14 mouse cellular contexts compared by ENCODE assay signal in the genomic region with DNA sequence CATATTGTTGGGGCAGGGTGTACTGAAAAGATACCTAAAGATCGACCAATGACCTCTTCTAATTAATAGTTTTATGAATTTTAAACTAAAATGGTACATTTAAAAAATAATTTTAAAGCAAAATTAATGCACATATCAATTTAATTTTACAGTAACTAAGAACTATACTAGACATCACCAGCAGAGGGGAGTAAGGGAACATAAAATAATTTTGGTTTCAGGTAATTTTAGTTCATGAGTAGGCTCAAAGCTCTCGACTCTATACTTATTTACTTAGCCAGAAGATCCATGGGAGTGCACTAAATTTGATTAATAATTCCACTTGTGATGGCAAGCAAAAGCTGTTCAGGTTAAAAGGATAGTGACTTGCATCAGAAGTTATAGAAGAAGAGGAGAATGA. TPM values are rescaled to one million over a fixed set of nuclear protein-coding genes. Genes with fewer than 3 reads are reported as not detected.
A peak's percentile ranks its signal among the peaks of the same experiment; 100 is the strongest.
DNase-seq lines count a peak whose midpoint lies in the region; ATAC-seq and TF ChIP-seq lines count a peak whose summit lies in the region.
"Had no signal": no experiment of that assay in that cellular context is flagged by ENCODE, and none has a peak within 500 bp of the region (broad histone marks: within the 10 kb centered on the region; RNA-seq: fewer than 3 reads in every experiment).

No protein-coding gene starts in this region.

- no peak overlapping the region for H3K9ac ChIP-seq in heart, embryonic 11.5 days (ENCODE audit: low read depth, low read length)
- no peak overlapping the region for H3K9ac ChIP-seq in lung, postnatal 0 days (replicated peaks; ENCODE audit: low read depth)
- H3K9ac ChIP-seq: embryonic facial prominence, embryonic 15.5 days; limb, embryonic 12.5 days had no signal

- TF ChIP-seq CTCF in lung, postnatal 0 days (IDR thresholded peaks at IDR 0.05) = peak; percentile 46

- no peak overlapping the region for H3K4me2 ChIP-seq in heart, embryonic 11.5 days
- no peak overlapping the region for H3K4me2 ChIP-seq in lung, postnatal 0 days (replicated peaks; ENCODE audit: low read depth, low read length)
- H3K4me2 ChIP-seq: embryonic facial prominence, embryonic 15.5 days; limb, embryonic 12.5 days; midbrain, embryonic 11.5 days had no signal

- no peak overlapping the region for H3K27ac ChIP-seq in heart, embryonic 11.5 days (ENCODE audit: low read depth, low read length)
- no peak overlapping the region for H3K27ac ChIP-seq in lung, postnatal 0 days (ENCODE audit: low read length)
- H3K27ac ChIP-seq: embryonic facial prominence, embryonic 15.5 days; limb, embryonic 12.5 days had no signal

- no peaks in the 10 kb centered on the region for H3K4me1 ChIP-seq in heart, embryonic 11.5 days (ENCODE audit: control insufficient read depth, insufficient read depth, low read length)
- H3K4me1 ChIP-seq in lung, postnatal 0 days (ENCODE audit: insufficient read depth, low read depth, low read length) = no peaks in the 10 kb centered on the region
- H3K4me1 ChIP-seq: embryonic facial prominence, embryonic 15.5 days; limb, embryonic 12.5 days had no signal

- no peak overlapping the region for H3K4me3 ChIP-seq in heart, embryonic 11.5 days (ENCODE audit: low read depth, low read length)
- H3K4me3 ChIP-seq in lung, postnatal 0 days (ENCODE audit: low read depth, low read length) = no peak overlapping the region
- H3K4me3 ChIP-seq: embryonic facial prominence, embryonic 15.5 days; limb, embryonic 12.5 days had no signal

- no peaks in the 10 kb centered on the region for H3K9me3 ChIP-seq in heart, embryonic 11.5 days (replicated peaks; ENCODE audit: control insufficient read depth, low read length)
- H3K9me3 ChIP-seq in lung, postnatal 0 days (ENCODE audit: low read length) = no peaks in the 10 kb centered on the region
- H3K9me3 ChIP-seq: embryonic facial prominence, embryonic 15.5 days; limb, embryonic 12.5 days had no signal

- no peaks in the 10 kb centered on the region for H3K36me3 ChIP-seq in heart, embryonic 11.5 days (ENCODE audit: control insufficient read depth, insufficient read depth, low read length)
- no peaks in the 10 kb centered on the region for H3K36me3 ChIP-seq in lung, postnatal 0 days (ENCODE audit: insufficient read depth, low read length)
- H3K36me3 ChIP-seq: embryonic facial prominence, embryonic 15.5 days; limb, embryonic 12.5 days had no signal

- 36% methylated on average over 2 of the region's 2 CpGs for WGBS in heart, embryonic 11.5 days (ENCODE audit: insufficient replicate concordance)
- 18% methylated on average over 2 of the region's 2 CpGs for WGBS in lung, postnatal 0 days

- no peaks in the 10 kb centered on the region for H3K27me3 ChIP-seq in heart, embryonic 11.5 days (ENCODE audit: control insufficient read depth, insufficient read depth, low read length)
- no peaks in the 10 kb centered on the region for H3K27me3 ChIP-seq in lung, postnatal 0 days (replicated peaks; ENCODE audit: insufficient read depth, low read length)
- H3K27me3 ChIP-seq: embryonic facial prominence, embryonic 15.5 days; limb, embryonic 12.5 days had no signal

- no peak for ATAC-seq in heart, embryonic 11.5 days (replicated peaks; ENCODE audit: insufficient number of reproducible peaks, low FRiP score, low TSS enrichment)
- no peak for ATAC-seq in lung, postnatal 0 days

- no peak for TF ChIP-seq EP300 in lung, postnatal 0 days (IDR thresholded peaks at IDR 0.05)

- DNase-seq in heart, adult 8-10 months (ENCODE audit: low spot score) = peak; percentile 7
- DNase-seq in lung, postnatal 0 days (ENCODE audit: low spot score) = peak; percentile 55
- DNase-seq in lung, postnatal 10 days = no peak
- peak; percentile 69 for DNase-seq in NIH3T3 (ENCODE audit: low read depth)
- peak; percentile 16 for DNase-seq in retina, adult 2 months (ENCODE audit: low read depth, low spot score)
- DNase-seq in T-cell, adult 2 months (ENCODE audit: low spot score) = no peak
- no peak for DNase-seq in spleen, postnatal 14 days (ENCODE audit: low spot score in 2 of 2)
- DNase-seq: gastrocnemius, postnatal 10 days; heart, postnatal 4 days; thymus, postnatal 36 days had no signal

RNA-seq across cellular contexts. Expression of a gene that starts 17.7 kb away (rescaled TPM):
- 1 to 10 TPM; 1.1 to 2.0 (median 1.2) TPM for total RNA-seq in heart, adult 8-10 months (2022)
- polyA plus RNA-seq in heart, embryonic 11.5 days (2014; fragmentation: Nextera tagmentation; extraction: Ambion mirVana) = 3.9 and 5.7 TPM in 2 replicates
- 2.7 and 3.2 TPM in 2 replicates for polyA plus RNA-seq in lung, postnatal 0 days (2015; fragmentation: Nextera tagmentation; extraction: Ambion mirVana)

RNA-seq across cellular contexts. Expression of a gene that starts 37.2 kb away (rescaled TPM):
- under 1 TPM in 1 of 4 experiments, not detected in 3; 0.35 TPM for total RNA-seq in heart, adult 8-10 months (2022)
- 0.73 and 0.77 TPM in 2 replicates for polyA plus RNA-seq in heart, embryonic 11.5 days (2014; fragmentation: Nextera tagmentation; extraction: Ambion mirVana)
- 1.6 and 2.0 TPM in 2 replicates for polyA plus RNA-seq in lung, postnatal 0 days (2015; fragmentation: Nextera tagmentation; extraction: Ambion mirVana)

Comparison
In these comparisons a context has a peak if more than half of its experiments do, and no peak if none do; other contexts are left out.
1. DNase-seq: peak in heart, adult 8-10 months (single experiment), lung, postnatal 0 days (single experiment), NIH3T3 (single experiment) and retina, adult 2 months (single experiment); none in lung, postnatal 10 days (single experiment), T-cell, adult 2 months (single experiment) and spleen, postnatal 14 days (0 of 2).